Mouse (Mus musculus): Measurements from ENCODE around the gene Car9. TPM values are rescaled to one million over a fixed set of nuclear protein-coding genes. Genes with fewer than 3 reads are reported as not detected.

Gene Car9
- total RNA-seq (2023): under 1 TPM; 0.32 to 0.86 TPM

DNA sequence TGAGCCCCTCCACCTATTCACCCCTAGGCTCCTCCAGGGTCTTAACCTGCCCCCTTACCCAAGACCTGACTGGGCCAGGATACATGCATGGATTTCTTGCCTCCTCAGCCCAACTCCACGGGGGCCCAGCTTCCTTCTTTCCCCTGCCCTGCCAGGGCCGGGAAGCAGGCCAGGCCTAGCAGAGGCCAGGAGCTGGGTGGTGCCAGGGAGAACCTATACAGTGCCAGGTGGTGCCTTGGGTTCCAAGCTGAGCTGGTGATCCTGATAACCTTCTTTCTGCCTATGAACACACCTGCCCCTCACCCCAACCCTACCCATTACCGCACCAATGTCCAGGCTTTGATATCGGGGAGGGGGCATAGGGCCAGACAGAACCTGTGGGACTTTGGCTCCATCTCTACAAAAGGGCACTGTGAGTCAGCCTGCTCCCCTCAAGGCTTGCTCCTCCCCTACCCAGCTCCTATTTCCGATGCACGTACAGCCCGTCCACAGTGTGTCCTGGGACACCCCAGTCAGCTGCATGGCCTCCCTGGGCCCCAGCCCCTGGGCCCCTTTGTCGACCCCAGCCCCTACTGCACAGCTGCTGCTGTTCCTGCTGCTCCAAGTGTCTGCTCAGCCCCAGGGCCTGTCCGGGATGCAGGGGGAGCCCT, at the start of gene Car9:
Gene Car9 (plus strand): TSS at position 431 of the 650 bp plus-strand sequence.

DNA sequence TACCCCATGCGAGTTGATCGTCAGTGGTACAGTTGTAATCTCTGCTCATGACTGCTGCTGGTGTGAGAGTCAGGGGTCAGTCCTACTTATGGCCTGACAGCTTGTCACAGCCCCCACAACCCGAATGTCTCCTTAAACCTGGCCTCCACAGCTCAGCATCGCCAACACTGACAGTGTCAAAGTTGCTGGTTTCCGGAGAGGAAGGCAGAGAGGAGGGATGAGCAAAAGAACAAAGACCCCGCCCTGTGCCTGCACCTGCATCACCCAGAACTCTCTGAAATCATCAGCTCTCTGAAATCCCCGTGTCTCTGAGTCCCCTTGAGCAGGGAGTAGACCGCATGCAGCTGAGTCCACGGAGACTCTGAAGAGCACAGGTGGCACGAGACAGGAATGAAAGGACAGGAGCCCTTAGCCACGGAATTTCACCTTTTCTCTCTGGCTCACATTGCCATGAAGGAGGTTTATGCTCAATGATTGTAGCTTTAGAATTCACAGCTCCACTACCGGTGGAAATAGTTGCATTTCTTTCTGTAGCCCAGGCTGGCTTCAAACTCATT, 23.2 kb upstream of the Car9 start, which contains the start of gene Sit1:
Gene Sit1 (minus strand): TSS at position 200 of the 557 bp plus-strand sequence.

DNA sequence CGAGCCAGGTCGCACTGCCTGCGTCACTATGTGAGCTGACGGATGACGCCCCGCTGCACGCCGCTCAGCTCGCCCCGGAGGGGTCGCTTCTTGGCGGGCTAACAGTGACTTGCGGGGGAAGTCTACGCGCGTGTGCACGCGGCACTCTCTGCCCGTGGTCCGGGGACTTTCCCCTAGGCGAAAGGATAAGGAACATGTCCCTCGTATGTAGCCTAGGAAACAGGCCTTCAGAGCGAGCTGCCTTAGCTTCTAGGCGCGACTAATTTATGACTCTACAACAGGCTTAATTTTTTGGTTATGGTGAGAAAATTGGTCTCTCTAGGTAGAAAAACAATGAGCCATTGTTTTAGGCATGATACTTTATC, 14.0 kb upstream of the Car9 start, which contains the start of gene Ccdc107:
Gene Ccdc107 (plus strand): TSS at position 80 of the 365 bp plus-strand sequence.

DNA sequence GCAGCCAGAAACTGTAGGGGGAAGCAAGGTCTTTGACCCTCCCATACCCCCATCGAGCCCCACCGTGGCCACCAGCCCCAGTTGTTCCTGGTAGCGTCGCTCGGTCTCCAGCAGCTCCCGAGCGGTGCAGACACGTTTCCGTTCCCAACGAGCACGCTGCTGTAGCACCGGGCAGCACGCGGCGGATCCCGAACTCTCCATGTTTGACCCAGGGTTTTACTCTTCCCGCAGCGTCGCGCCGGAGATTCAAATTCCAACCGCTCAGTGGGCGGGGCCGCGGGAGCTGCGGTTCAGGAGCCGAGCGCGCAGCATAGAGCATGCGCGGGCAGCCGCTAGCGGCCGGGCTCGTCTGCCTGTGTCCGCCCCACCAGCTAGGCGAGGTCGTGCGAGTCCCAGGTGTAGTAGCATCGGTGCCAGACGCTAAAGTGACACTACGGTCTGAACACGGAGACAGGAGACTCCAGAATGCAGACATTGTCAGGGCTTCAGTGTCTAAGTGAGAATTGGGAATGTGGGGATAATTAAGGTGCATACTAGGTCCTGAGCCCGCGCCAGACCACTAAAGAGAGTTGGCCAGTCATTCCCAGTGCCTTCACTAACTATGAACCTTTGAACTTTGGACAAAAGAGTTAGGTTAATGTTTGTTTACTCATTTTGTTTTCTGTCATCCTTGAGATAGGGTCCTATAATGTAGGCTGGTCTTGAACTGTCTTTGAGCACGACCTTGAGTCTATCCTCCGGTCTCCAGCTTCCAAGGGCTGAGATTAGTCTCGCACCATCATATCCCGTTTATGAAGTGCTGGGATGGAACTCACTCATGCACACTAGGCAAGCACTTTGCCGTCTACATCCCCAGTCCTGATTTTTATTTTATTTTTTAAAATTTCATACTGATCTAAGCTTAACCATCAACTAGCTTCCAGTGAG, 7.1 kb upstream of the Car9 start, which contains the start of gene Arhgef39:
Gene Arhgef39 (minus strand): TSS at position 289 of the 927 bp plus-strand sequence.

GRCm38 (mm10) chr4:43561997-43562768, 55.4 kb downstream of the Car9 start, which contains the start of the genes Creb3 and Tln1:
Creb3 (plus strand) TSS chr4:43562332.
Tln1 (minus strand) TSS chr4:43562691.

Other genes with a start within 250 kb of the Car9 start
- gene Atp8b5, start 239.8 kb upstream of the Car9 start, total RNA-seq (2023): not detected
- gene Rusc2, start 125.0 kb upstream of the Car9 start, total RNA-seq (2023): not detected
- gene Fam166b, start 77.8 kb upstream of the Car9 start, total RNA-seq (2023): not detected
- gene Tesk1, start 65.0 kb upstream of the Car9 start, total RNA-seq (2023): 10 to 100 TPM; 71.2 to 74.1 TPM
- gene Cd72, start 52.3 kb upstream of the Car9 start, total RNA-seq (2023): 100 to 1,000 TPM; 512 to 548 TPM
- gene Sit1, start 23.2 kb upstream of the Car9 start, total RNA-seq (2023): 10 to 100 TPM; 10.3 to 18.2 TPM
- gene Ccdc107, start 14.1 kb upstream of the Car9 start, total RNA-seq (2023): 10 to 100 TPM; 27.5 to 31.2 TPM
- 1 to 10 TPM; 1.5 to 2.7 TPM for gene Arhgef39, start 7.3 kb upstream of the Car9 start, total RNA-seq (2023)
- gene Tpm2, start 16.8 kb downstream of the Car9 start, total RNA-seq (2023): not detected
- 10 to 100 TPM; 68.9 to 74.4 TPM for gene Creb3, start 55.4 kb downstream of the Car9 start, total RNA-seq (2023)
- gene Tln1, start 55.7 kb downstream of the Car9 start, total RNA-seq (2023): 100 to 1,000 TPM; 274 to 317 TPM
- gene Rgp1, start 71.7 kb downstream of the Car9 start, total RNA-seq (2023): 10 to 100 TPM; 55.0 to 64.4 TPM
- gene Gba2, start 71.9 kb downstream of the Car9 start, total RNA-seq (2023): 10 to 100 TPM; 43.2 to 50.3 TPM
- not detected for gene Msmp, start 77.5 kb downstream of the Car9 start, total RNA-seq (2023)
- gene Npr2, start 125.0 kb downstream of the Car9 start, total RNA-seq (2023): 1 to 10 TPM; 1.4 to 4.2 TPM
- under 1 TPM in 1 of 2 experiments, not detected in 1; 0.52 TPM for gene Spag8, start 146.6 kb downstream of the Car9 start, total RNA-seq (2023)
- gene Hint2, start 149.5 kb downstream of the Car9 start, total RNA-seq (2023): 10 to 100 TPM; 21.1 to 23.2 TPM
- gene Tmem8b, start 162.0 kb downstream of the Car9 start, total RNA-seq (2023): 1 to 10 TPM; 3.4 to 5.9 TPM
- under 1 TPM in 1 of 2 experiments, not detected in 1; 0.15 TPM for gene Fam221b, start 162.2 kb downstream of the Car9 start, total RNA-seq (2023)
- gene Olfr70, start 193.8 kb downstream of the Car9 start, total RNA-seq (2023): not detected
- gene Olfr71, start 203.3 kb downstream of the Car9 start, total RNA-seq (2023): not detected
- gene Hrct1, start 220.2 kb downstream of the Car9 start, total RNA-seq (2023): not detected
- gene Spaar, start 223.1 kb downstream of the Car9 start, total RNA-seq (2023): not detected